Mouse (Mus musculus) intestine, postnatal 0 days (tissue): ENCODE data around the gene Acin1. TPM values are rescaled to one million over a fixed set of nuclear protein-coding genes. Genes with fewer than 3 reads are reported as not detected.

Experiments
- ATAC-seq: fragments of 200-750 bp; cut with Nextera tagmentation; 2 replicates; pipeline ENCODE4 v1.8.0; 2017; ENCODE audit warnings: mild to moderate bottlenecking, moderate TSS enrichment, moderate library complexity
- H3K27ac ChIP-seq: fragments of 300-500 bp; sonication (generic); 2 replicates; pipeline ENCODE4 v1.5.1; 2014; ENCODE audit warnings: mild to moderate bottlenecking, low read depth, low read length, moderate library complexity
- H3K27me3 ChIP-seq: fragments of 300-500 bp; sonication (generic); replicated peaks from 2 replicates; pipeline ENCODE4 v1.6.1; 2014; ENCODE audit warnings: low read length, mixed read lengths; ENCODE audit not compliant: control insufficient read depth, insufficient read depth
- H3K36me3 ChIP-seq: fragments of 300-500 bp; sonication (generic); 2 replicates; pipeline ENCODE4 v1.6.1; 2014; ENCODE audit warnings: mild to moderate bottlenecking, moderate library complexity; ENCODE audit not compliant: control insufficient read depth, insufficient read depth
- H3K4me1 ChIP-seq: fragments of 300-500 bp; sonication (generic); replicated peaks from 2 replicates; pipeline ENCODE4 v1.6.1; 2014; ENCODE audit warnings: antibody characterized with exemption, low read length, mixed read lengths; ENCODE audit not compliant: control insufficient read depth, insufficient read depth
- H3K4me2 ChIP-seq: fragments of 300-500 bp; sonication (generic); replicated peaks from 2 replicates; pipeline ENCODE4 v1.6.1; 2014; ENCODE audit warnings: low read depth, mild to moderate bottlenecking, moderate library complexity
- H3K4me3 ChIP-seq: fragments of 300-500 bp; sonication (generic); 2 replicates; pipeline ENCODE4 v1.5.1; 2014; ENCODE audit warnings: low read depth, low read length
- H3K9ac ChIP-seq: fragments of 300-500 bp; sonication (generic); 2 replicates; pipeline ENCODE4 v1.6.1; 2014; ENCODE audit warnings: mild to moderate bottlenecking, low read depth, low read length
- H3K9me3 ChIP-seq: fragments of 300-500 bp; sonication (generic); 2 replicates; pipeline ENCODE4 v1.6.1; 2016; ENCODE audit warnings: mixed run types; ENCODE audit not compliant: control insufficient read depth
- CTCF ChIP-seq: sonication (generic); IDR thresholded peaks from 2 replicates; pipeline ENCODE4 v1.5.1; 2016; ENCODE audit warnings: low read depth, mild to moderate bottlenecking, control low read depth, antibody characterized with exemption, moderate library complexity
- WGBS: fragments of 180-500 bp; shearing (Covaris S2); extraction: QIAGEN DNeasy Blood & Tissue Kit; methylation state at CpG from one replicate; pipeline ENCODE4 v1.1.7; 2014; 5-methylcytosine and 5-hydroxymethylcytosine counted together
- polyA plus RNA-seq: library from polyadenylated mRNA; unstranded; fragments of >200 nt; fragmentation: Nextera tagmentation; extraction: Ambion mirVana; gene quantifications from 2 replicates; pipeline ENCODE4 v1.2.1, GENCODE M21; 2015

Gene Acin1
- polyA plus RNA-seq, 1 experiment from 2014 or later, result 49.9 TPM

DNA sequence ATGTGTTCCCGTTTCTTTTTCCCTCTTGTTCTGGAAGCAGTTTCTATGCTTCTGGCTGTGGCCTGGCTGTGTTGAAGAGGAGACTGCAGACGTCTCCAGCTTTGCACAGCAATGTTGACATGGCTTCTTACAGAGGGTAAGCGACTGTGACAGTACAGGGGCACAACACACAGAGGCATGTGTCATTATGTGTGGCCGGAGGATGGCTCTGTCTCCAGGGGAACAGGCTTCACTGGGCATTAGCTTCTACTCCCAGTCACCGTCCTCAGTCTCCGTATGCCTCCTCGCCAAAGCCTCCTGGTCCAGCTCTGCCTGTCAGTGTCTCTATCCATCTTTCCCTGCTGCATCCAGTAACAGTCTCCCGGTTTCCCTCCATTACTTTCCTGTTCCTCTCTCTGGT lies 79.5 kb downstream of the Acin1 start:
- TF ChIP-seq CTCF, result no peak
- no peak overlapping the region for H3K9ac ChIP-seq
- WGBS, result 68% methylated on average over 8 of the region's 8 CpGs

GRCm38 (mm10) chr14:54605752-54606321 lies 80.9 kb downstream of the Acin1 start, which contains the start of gene 4931414P19Rik:
4931414P19Rik (minus strand) TSS chr14:54605993.
- peak within 1 kb of the TSS; percentile 73 for H3K4me2 ChIP-seq
- H3K27ac ChIP-seq, result 0 out of 2 replicates have a peak within 1 kb of the TSS, but pooled peaks have one; percentile 54
- WGBS, result under 1% methylated on average over 37 of the region's 39 CpGs
- H3K4me3 ChIP-seq, result peak within 1 kb of the TSS; percentile 44
- no peaks in the 10 kb centered on the region for H3K4me1 ChIP-seq
- H3K27me3 ChIP-seq, result no peaks in the 10 kb centered on the region
- ATAC-seq, result peak; percentile 37
- no peak for TF ChIP-seq CTCF
- no peaks in the 10 kb centered on the region for H3K9me3 ChIP-seq
- no peaks in the 10 kb centered on the region for H3K36me3 ChIP-seq
- H3K9ac ChIP-seq, result peak within 1 kb of the TSS; percentile 48

More for the DNA sequence above, 79.5 kb downstream of the Acin1 start:
- Histone ChIP-seq H3K36me3 (0 out of 2 replicates have a peak, but pooled peaks cover 8% of the 10 kb centered on the region), H3K9me3 (no peaks in the 10 kb centered on the region), H3K4me1 (no peaks in the 10 kb centered on the region), H3K27ac (no peak overlapping the region), H3K27me3 (no peaks in the 10 kb centered on the region), H3K4me3 (no peak overlapping the region), H3K4me2 (no peak overlapping the region)
- no peak for ATAC-seq

DNA sequence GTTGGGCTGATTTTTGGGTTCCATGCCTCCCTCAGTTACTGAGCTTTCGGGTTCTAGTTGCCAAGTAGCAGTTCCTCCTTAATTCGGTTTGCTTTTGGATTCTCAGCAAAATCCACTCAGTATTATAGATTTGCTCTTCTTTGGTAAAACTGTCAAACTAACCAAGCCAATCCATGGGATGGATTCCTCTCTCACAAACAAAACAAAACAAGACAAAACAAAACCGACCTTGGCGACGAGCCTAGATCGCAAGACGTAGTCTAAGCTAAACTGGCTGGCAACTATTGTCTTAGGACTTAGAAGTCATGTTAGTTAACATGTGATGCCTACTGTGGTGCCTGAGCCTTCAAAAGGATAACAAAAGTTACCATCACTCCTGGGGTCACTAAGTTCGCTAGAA lies 83.0 kb downstream of the Acin1 start:
- no peak for TF ChIP-seq CTCF
- 84% methylated on average over 8 of the region's 8 CpGs for WGBS
- H3K27me3 ChIP-seq, result no peaks in the 10 kb centered on the region
- no peaks in the 10 kb centered on the region for H3K4me1 ChIP-seq
- no peaks in the 10 kb centered on the region for H3K9me3 ChIP-seq
- ATAC-seq, result no peak
- no peaks in the 10 kb centered on the region for H3K36me3 ChIP-seq
- peak overlapping the region; percentile 63 for H3K4me3 ChIP-seq
- no peak overlapping the region for H3K9ac ChIP-seq
- peak overlapping the region; percentile 64 for H3K4me2 ChIP-seq
- peak overlapping the region; percentile 94; the same call in 1 of the 2 replicates for H3K27ac ChIP-seq

DNA sequence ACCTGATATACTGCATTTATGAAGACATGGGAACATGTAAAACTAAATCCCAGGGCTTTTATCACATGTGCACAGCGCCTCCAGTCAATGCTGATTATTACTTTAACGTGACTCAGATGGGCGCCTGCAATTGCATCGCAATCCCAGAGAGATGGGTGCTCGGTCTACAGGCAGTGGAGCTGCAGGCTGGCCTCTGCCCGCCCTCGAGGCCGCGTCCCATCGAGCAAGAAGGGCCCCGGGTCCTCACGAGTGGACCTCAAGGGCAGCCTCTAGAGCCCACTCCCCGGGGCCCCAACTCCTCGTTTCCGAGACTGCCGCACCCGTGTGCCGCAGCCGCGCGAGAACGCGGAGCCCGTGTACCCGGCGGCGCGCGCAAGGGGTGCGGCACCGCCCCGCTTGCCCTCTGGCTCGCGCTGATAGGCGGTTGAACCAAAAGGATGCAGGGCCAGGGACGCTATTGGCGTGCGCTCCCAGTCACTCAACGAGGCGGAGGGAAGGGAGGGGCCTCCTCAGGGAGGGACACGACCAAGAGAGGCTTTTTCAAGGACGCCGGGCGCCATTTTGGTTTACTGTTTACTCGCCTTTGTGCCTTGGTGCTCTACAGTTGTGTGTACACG lies 83.6 kb downstream of the Acin1 start:
- under 1% methylated on average over 46 of the region's 46 CpGs for WGBS
- Histone ChIP-seq H3K27me3 (no peaks in the 10 kb centered on the region), H3K4me1 (no peaks in the 10 kb centered on the region), H3K4me2 (peak overlapping the region; percentile 64), H3K4me3 (peak overlapping the region; percentile 63), H3K9me3 (no peaks in the 10 kb centered on the region), H3K36me3 (no peaks in the 10 kb centered on the region), H3K27ac (peak overlapping the region; percentile 94), H3K9ac (peak overlapping the region; percentile 82)
- peak; percentile 99 for ATAC-seq
- peak; percentile 39 for TF ChIP-seq CTCF

DNA sequence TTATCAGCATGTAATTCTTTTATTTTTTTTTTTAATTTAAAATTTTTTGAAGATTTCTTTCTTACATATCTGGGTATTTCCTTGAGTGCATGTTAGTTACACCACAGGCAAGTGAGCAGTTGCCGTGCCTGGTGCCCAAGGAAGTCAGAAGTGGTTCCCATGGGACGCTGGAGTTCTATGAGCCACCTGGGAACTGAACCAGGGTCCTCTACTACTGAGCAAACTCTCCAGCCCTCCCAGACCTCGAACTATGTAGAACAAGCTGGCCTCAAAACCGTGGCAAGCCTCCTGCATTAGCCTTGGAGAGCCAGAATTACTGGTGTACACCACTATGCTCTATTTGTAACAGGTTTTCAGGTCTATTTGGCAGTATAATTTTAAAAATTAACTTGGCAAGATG lies 84.1 kb downstream of the Acin1 start:
- peak overlapping the region; percentile 94; the same call in 1 of the 2 replicates for H3K27ac ChIP-seq
- H3K9ac ChIP-seq, result peak overlapping the region; percentile 82
- whole genome bisulfite sequencing, result 32% methylated on average over 4 of the region's 4 CpGs
- H3K36me3 ChIP-seq, result no peaks in the 10 kb centered on the region
- ATAC-seq, result no peak
- no peak for TF ChIP-seq CTCF
- peak overlapping the region; percentile 63 for H3K4me3 ChIP-seq
- H3K27me3 ChIP-seq, result no peaks in the 10 kb centered on the region
- H3K4me2 ChIP-seq, result peak overlapping the region; percentile 64
- H3K9me3 ChIP-seq, result no peaks in the 10 kb centered on the region
- no peaks in the 10 kb centered on the region for H3K4me1 ChIP-seq

DNA sequence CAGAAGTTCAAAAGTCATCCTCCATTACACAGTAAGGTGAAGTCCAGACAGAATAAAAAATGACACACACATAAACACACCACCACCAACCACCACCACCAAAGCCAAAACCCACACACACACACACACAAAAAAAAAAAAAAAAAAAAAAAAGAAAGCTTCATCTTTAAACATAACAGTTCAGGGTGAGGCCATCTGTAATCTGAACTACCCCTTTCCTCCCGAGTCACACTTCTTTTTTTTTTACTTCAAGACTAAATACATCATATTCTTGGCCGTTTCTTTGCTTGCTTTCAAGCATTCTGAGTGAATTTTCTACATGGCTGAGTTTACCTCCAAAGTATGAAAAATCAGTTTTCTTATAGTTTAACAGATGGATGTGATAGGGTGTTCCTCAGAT lies 85.1 kb downstream of the Acin1 start:
- no peaks in the 10 kb centered on the region for H3K27me3 ChIP-seq
- H3K4me1 ChIP-seq, result no peaks in the 10 kb centered on the region
- no peak for TF ChIP-seq CTCF
- no peak overlapping the region for H3K9ac ChIP-seq
- no peak for ATAC-seq
- H3K4me3 ChIP-seq, result no peak overlapping the region
- 64% methylated on average over 2 of the region's 2 CpGs for WGBS
- no peaks in the 10 kb centered on the region for H3K36me3 ChIP-seq
- H3K9me3 ChIP-seq, result no peaks in the 10 kb centered on the region
- H3K27ac ChIP-seq, result no peak overlapping the region
- no peak overlapping the region for H3K4me2 ChIP-seq
